Mouse (Mus musculus) brain, embryonic 14.5 days (tissue): ENCODE results near the gene Gabarap.

Source experiments
- CTCF ChIP-seq: fragments of 200-500 bp; IDR thresholded peaks from 2 replicates; pipeline ENCODE4 v1.5.1; 2012; ENCODE audit warnings: inconsistent platforms, mild to moderate bottlenecking, moderate library complexity, borderline replicate concordance; ENCODE audit not compliant: insufficient read depth, insufficient read length; ENCODE audit errors: extremely low read depth
- POLR2A ChIP-seq: fragments of 200-500 bp; IDR thresholded peaks from 2 replicates; pipeline ENCODE4 v1.6.1; 2012; ENCODE audit warnings: mild to moderate bottlenecking, inconsistent platforms, borderline replicate concordance; ENCODE audit not compliant: poor library complexity, insufficient read depth, insufficient read length, severe bottlenecking; ENCODE audit errors: extremely low read depth

DNA sequence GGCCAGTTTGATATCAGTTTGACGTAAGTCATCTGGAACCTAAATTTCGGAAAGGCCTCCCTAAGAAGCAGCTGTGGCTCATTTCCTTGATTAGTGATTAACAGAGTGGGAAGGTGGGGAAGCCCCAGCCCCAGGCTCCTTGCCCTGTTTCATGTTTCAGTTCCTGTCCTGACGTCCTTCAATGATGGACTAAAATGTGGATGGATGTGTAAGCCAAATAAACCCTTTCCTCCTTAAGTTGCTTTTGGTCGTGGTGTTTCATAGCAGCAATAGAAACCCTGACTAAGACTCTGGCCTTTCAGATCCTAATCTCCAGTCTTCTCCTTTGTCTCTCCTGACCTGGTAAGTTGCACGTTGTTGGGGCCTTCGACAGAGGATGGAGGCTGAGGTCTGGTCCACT is 20.7 kb upstream of the Gabarap start:
- TF ChIP-seq CTCF (no peak), POLR2A (no peak)
